Mouse (Mus musculus): ENCODE results near the gene Rab14. TPM values are rescaled to one million over a fixed set of nuclear protein-coding genes. Genes with fewer than 3 reads are reported as not detected.
A peak's percentile ranks its signal among the peaks of the same experiment; 100 is the strongest.

Gene Rab14
- total and polyA plus RNA-seq, 2 experiments from 2014 or later: 65.2 to 495 TPM

- ATAC-seq (peak; percentile 7; the same call in 1 of the 2 replicates), DNase-seq (ENCODE audit: low spot score) (peak; percentile 18)
Observed at GRCm38 (mm10) chr2:35215363-35215762, 14.4 kb upstream of the Rab14 start.

GRCm38 (mm10) chr2:35214881-35215358 lies 14.0 kb upstream of the Rab14 start:
- H3K4me1 ChIP-seq (ENCODE audit: insufficient read depth, low read length): no peaks in the 10 kb centered on the region
- H3K27me3 ChIP-seq (ENCODE audit: insufficient read depth, low read length): no peaks in the 10 kb centered on the region
- peak overlapping the region; percentile 33 for H3K4me2 ChIP-seq (ENCODE audit: low read depth, low read length)
- H3K9me3 ChIP-seq (ENCODE audit: low read length): no peaks in the 10 kb centered on the region
- 3% methylated on average over 12 of the region's 12 CpGs for WGBS
- DNase-seq (ENCODE audit: low spot score) (peak; percentile 89), ATAC-seq (peak; percentile 90)
- H3K9ac ChIP-seq (replicated peaks; ENCODE audit: low read length): no peak overlapping the region
- no peaks in the 10 kb centered on the region for H3K36me3 ChIP-seq (ENCODE audit: insufficient read depth, low read length)
- peak; percentile 97 for TF ChIP-seq CTCF (IDR thresholded peaks at IDR 0.05; ENCODE audit: low read depth)
- H3K27ac ChIP-seq: peak overlapping the region; percentile 48; the same call in 1 of the 2 replicates
- H3K4me3 ChIP-seq (ENCODE audit: low read length): no peak overlapping the region

More at GRCm38 (mm10) chr2:35215363-35215762, 14.4 kb upstream of the Rab14 start:
- no peak overlapping the region for H3K9ac ChIP-seq (replicated peaks; ENCODE audit: low read length)
- peak overlapping the region; percentile 48; the same call in 1 of the 2 replicates for H3K27ac ChIP-seq
- no peaks in the 10 kb centered on the region for H3K27me3 ChIP-seq (ENCODE audit: insufficient read depth, low read length)
- WGBS: 33% methylated on average over 14 of the region's 14 CpGs
- no peaks in the 10 kb centered on the region for H3K9me3 ChIP-seq (ENCODE audit: low read length)
- no peak overlapping the region for H3K4me3 ChIP-seq (ENCODE audit: low read length)
- peak overlapping the region; percentile 33; the same call in 1 of the 2 replicates for H3K4me2 ChIP-seq (ENCODE audit: low read depth, low read length)
- no peak for TF ChIP-seq CTCF (IDR thresholded peaks at IDR 0.05; ENCODE audit: low read depth)
- H3K36me3 ChIP-seq (ENCODE audit: insufficient read depth, low read length): no peaks in the 10 kb centered on the region
- no peaks in the 10 kb centered on the region for H3K4me1 ChIP-seq (ENCODE audit: insufficient read depth, low read length)

GRCm38 (mm10) chr2:35213345-35213910 lies 12.5 kb upstream of the Rab14 start:
- 85% methylated on average over 12 of the region's 12 CpGs for WGBS
- H3K9me3 ChIP-seq (ENCODE audit: low read length): no peaks in the 10 kb centered on the region
- no peak for DNase-seq (ENCODE audit: low spot score)
- no peak overlapping the region for H3K9ac ChIP-seq (replicated peaks; ENCODE audit: low read length)
- no peak overlapping the region for H3K4me2 ChIP-seq (ENCODE audit: low read depth, low read length)
- H3K4me3 ChIP-seq (ENCODE audit: low read length): no peak overlapping the region
- H3K27ac ChIP-seq: no peak overlapping the region
- H3K36me3 ChIP-seq (ENCODE audit: insufficient read depth, low read length): no peaks in the 10 kb centered on the region
- H3K4me1 ChIP-seq (ENCODE audit: insufficient read depth, low read length): no peaks in the 10 kb centered on the region
- TF ChIP-seq CTCF (IDR thresholded peaks at IDR 0.05; ENCODE audit: low read depth): no peak
- ATAC-seq: no peak
- no peaks in the 10 kb centered on the region for H3K27me3 ChIP-seq (ENCODE audit: insufficient read depth, low read length)

GRCm38 (mm10) chr2:35211681-35212080 lies 10.8 kb upstream of the Rab14 start:
- no peak overlapping the region for H3K27ac ChIP-seq
- H3K9ac ChIP-seq (replicated peaks; ENCODE audit: low read length): no peak overlapping the region
- WGBS: 77% methylated on average over 3 of the region's 3 CpGs
- DNase-seq (ENCODE audit: low spot score): no peak
- no peak for ATAC-seq
- H3K36me3 ChIP-seq (ENCODE audit: insufficient read depth, low read length): no peaks in the 10 kb centered on the region
- no peaks in the 10 kb centered on the region for H3K4me1 ChIP-seq (ENCODE audit: insufficient read depth, low read length)
- H3K4me2 ChIP-seq (ENCODE audit: low read depth, low read length): no peak overlapping the region
- H3K27me3 ChIP-seq (ENCODE audit: insufficient read depth, low read length): no peaks in the 10 kb centered on the region
- no peaks in the 10 kb centered on the region for H3K9me3 ChIP-seq (ENCODE audit: low read length)
- H3K4me3 ChIP-seq (ENCODE audit: low read length): no peak overlapping the region
- no peak for TF ChIP-seq CTCF (IDR thresholded peaks at IDR 0.05; ENCODE audit: low read depth)

GRCm38 (mm10) chr2:35208931-35209665 lies 8.2 kb upstream of the Rab14 start:
- DNase-seq (ENCODE audit: low spot score) (no peak), ATAC-seq (no peak)
- 71% methylated on average over 8 of the region's 8 CpGs for WGBS
- Histone ChIP-seq H3K27me3 (ENCODE audit: insufficient read depth, low read length) (no peaks in the 10 kb centered on the region), H3K9ac (replicated peaks; ENCODE audit: low read length) (no peak overlapping the region), H3K4me3 (ENCODE audit: low read length) (no peak overlapping the region), H3K9me3 (ENCODE audit: low read length) (no peaks in the 10 kb centered on the region), H3K4me2 (ENCODE audit: low read depth, low read length) (no peak overlapping the region), H3K27ac (no peak overlapping the region), H3K36me3 (ENCODE audit: insufficient read depth, low read length) (no peaks in the 10 kb centered on the region), H3K4me1 (ENCODE audit: insufficient read depth, low read length) (no peaks in the 10 kb centered on the region)
- no peak for TF ChIP-seq CTCF (IDR thresholded peaks at IDR 0.05; ENCODE audit: low read depth)

- Histone ChIP-seq H3K36me3 (ENCODE audit: insufficient read depth, low read length) (no peaks in the 10 kb centered on the region), H3K4me3 (ENCODE audit: low read length) (no peak overlapping the region), H3K27me3 (ENCODE audit: insufficient read depth, low read length) (no peaks in the 10 kb centered on the region), H3K9ac (replicated peaks; ENCODE audit: low read length) (no peak overlapping the region), H3K4me2 (ENCODE audit: low read depth, low read length) (no peak overlapping the region), H3K27ac (no peak overlapping the region), H3K9me3 (ENCODE audit: low read length) (no peaks in the 10 kb centered on the region), H3K4me1 (ENCODE audit: insufficient read depth, low read length) (no peaks in the 10 kb centered on the region)
- no peak for TF ChIP-seq CTCF (IDR thresholded peaks at IDR 0.05; ENCODE audit: low read depth)
- DNase-seq (ENCODE audit: low spot score) (no peak), ATAC-seq (no peak)
- WGBS: 81% methylated on average over 3 of the region's 3 CpGs
Observed at GRCm38 (mm10) chr2:35208054-35208453, 7.1 kb upstream of the Rab14 start.

GRCm38 (mm10) chr2:35206761-35207160 lies 5.8 kb upstream of the Rab14 start:
- Histone ChIP-seq H3K36me3 (ENCODE audit: insufficient read depth, low read length) (no peaks in the 10 kb centered on the region), H3K4me3 (ENCODE audit: low read length) (no peak overlapping the region), H3K9me3 (ENCODE audit: low read length) (no peaks in the 10 kb centered on the region), H3K9ac (replicated peaks; ENCODE audit: low read length) (no peak overlapping the region), H3K27me3 (ENCODE audit: insufficient read depth, low read length) (no peaks in the 10 kb centered on the region), H3K4me2 (ENCODE audit: low read depth, low read length) (no peak overlapping the region), H3K27ac (no peak overlapping the region), H3K4me1 (ENCODE audit: insufficient read depth, low read length) (no peaks in the 10 kb centered on the region)
- WGBS: 86% methylated on average over 3 of the region's 3 CpGs
- TF ChIP-seq CTCF (IDR thresholded peaks at IDR 0.05; ENCODE audit: low read depth): no peak
- DNase-seq (ENCODE audit: low spot score): no peak
- ATAC-seq: no peak

Data from hindbrain, postnatal 0 days (tissue).